Mouse (Mus musculus): ENCODE data around the gene 9230104L09Rik. TPM values are rescaled to one million over a fixed set of nuclear protein-coding genes. Genes with fewer than 3 reads are reported as not detected.

The 9230104L09Rik gene
- polyA plus RNA-seq, 1 experiment from 2014 or later, result not detected

Other genes starting within 250 kb of the 9230104L09Rik start
- gene Nxt1, start 192.4 kb downstream of the 9230104L09Rik start, polyA plus RNA-seq (2016; fragmentation: Nextera tagmentation; extraction: Ambion mirVana), result 111 and 117 TPM in 2 replicates
- gene Gzf1, start 184.0 kb downstream of the 9230104L09Rik start, polyA plus RNA-seq (2016; fragmentation: Nextera tagmentation; extraction: Ambion mirVana), result 25.5 and 26.8 TPM in 2 replicates
- gene Napb, start 132.6 kb downstream of the 9230104L09Rik start, polyA plus RNA-seq (2016; fragmentation: Nextera tagmentation; extraction: Ambion mirVana), result 4.7 TPM in 2 replicates
- not detected in 2 replicates for gene Cstl1, start 114.7 kb downstream of the 9230104L09Rik start, polyA plus RNA-seq (2016; fragmentation: Nextera tagmentation; extraction: Ambion mirVana)
- not detected in 2 replicates for gene Cst11, start 93.5 kb downstream of the 9230104L09Rik start, polyA plus RNA-seq (2016; fragmentation: Nextera tagmentation; extraction: Ambion mirVana)
- not detected in 2 replicates for gene 8030411F24Rik, start 83.0 kb downstream of the 9230104L09Rik start, polyA plus RNA-seq (2016; fragmentation: Nextera tagmentation; extraction: Ambion mirVana)
- gene Cst12, start 75.7 kb downstream of the 9230104L09Rik start, polyA plus RNA-seq (2016; fragmentation: Nextera tagmentation; extraction: Ambion mirVana), result not detected in 2 replicates
- gene Cst8, start 66.3 kb downstream of the 9230104L09Rik start, polyA plus RNA-seq (2016; fragmentation: Nextera tagmentation; extraction: Ambion mirVana), result not detected in 2 replicates
- not detected in 2 replicates for gene Cst13, start 45.0 kb downstream of the 9230104L09Rik start, polyA plus RNA-seq (2016; fragmentation: Nextera tagmentation; extraction: Ambion mirVana)
- gene Cst9, start 29.9 kb downstream of the 9230104L09Rik start, polyA plus RNA-seq (2016; fragmentation: Nextera tagmentation; extraction: Ambion mirVana), result not detected in 2 replicates
- 287 and 288 TPM in 2 replicates for gene Cst3, start 10.7 kb upstream of the 9230104L09Rik start, polyA plus RNA-seq (2016; fragmentation: Nextera tagmentation; extraction: Ambion mirVana)
- gene Gm1330, start 138.2 kb upstream of the 9230104L09Rik start, polyA plus RNA-seq (2016; fragmentation: Nextera tagmentation; extraction: Ambion mirVana), result not detected in 2 replicates
- not detected in 2 replicates for gene Gm10750, start 152.2 kb upstream of the 9230104L09Rik start, polyA plus RNA-seq (2016; fragmentation: Nextera tagmentation; extraction: Ambion mirVana)

Measured in limb, embryonic 12.5 days (tissue).